Mouse (Mus musculus): Measurements from ENCODE around the gene Ints6l. TPM values are rescaled to one million over a fixed set of nuclear protein-coding genes. Genes with fewer than 3 reads are reported as not detected.

The Ints6l gene
- total and polyA plus RNA-seq, 3 experiments = 9.8 to 124 (median 56.1) TPM

DNA sequence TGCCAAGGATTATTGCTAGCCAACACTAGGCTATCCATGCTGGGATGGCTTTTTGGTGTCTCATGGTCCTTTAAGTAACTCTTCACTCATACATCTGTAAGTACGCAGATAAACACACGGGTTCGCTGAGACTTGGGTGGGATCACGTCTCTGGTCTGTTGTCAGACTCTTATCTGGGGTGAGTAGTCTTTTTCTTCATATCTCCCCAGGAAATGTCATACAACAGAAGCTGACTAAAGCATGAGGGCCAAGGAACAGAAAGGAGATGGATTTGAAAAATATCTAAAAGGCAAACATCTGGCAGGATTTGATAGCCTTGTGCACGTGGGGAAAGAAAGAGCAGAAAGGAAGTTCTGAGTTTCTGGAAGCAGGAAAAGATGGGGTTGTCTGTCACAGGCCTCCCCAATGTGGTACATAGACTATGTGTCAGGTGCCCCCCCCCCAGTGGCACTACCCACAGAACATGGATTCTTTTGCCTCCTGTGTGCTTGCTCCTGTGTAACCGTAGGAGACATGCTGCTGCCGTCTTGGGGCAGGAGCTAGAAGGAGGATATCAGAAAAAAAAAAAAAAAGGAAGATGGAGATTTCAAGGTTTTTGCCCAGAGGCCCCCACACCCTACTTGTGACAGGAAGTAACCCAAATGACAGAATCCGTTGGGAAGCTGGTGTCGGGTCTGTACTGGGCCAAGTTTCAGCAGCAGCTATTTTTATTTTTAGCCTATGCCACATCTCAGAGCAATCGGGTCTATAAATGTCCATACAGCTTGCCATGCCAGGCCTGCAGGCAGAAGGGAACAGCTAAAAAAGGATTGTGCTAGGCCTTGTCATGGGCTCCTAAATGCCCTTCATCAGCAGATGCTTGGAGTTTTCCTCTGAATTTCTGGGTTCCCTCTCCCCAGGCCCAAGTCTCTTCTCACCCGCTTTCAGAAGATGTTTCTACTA, 7.9 kb upstream of the Ints6l start:
- H3K79me2 ChIP-seq (ENCODE audit: control insufficient read depth, insufficient read depth, low read length, poor library complexity) = no peaks in the 10 kb centered on the region
- H3K4me3 ChIP-seq (ENCODE audit: control insufficient read depth in 1 of 2, insufficient read depth in 1 of 2, low read depth in 2 of 2, low read length in 2 of 2) = peak overlapping the region; percentile 25 to 33; a peak in 3 of 4 replicates
- peak; percentile 88 for DNase-seq (ENCODE audit: low read depth, low spot score)
- H3K4me1 ChIP-seq (ENCODE audit: control insufficient read depth in 1 of 2, insufficient read depth in 2 of 2, low read length in 2 of 2) = peaks cover 9 to 34% of the 10 kb centered on the region in 2 experiments
- peak overlapping the region; percentile 37 for H3K9ac ChIP-seq (ENCODE audit: control insufficient read depth, low read depth, low read length, poor library complexity, severe bottlenecking)
- H3K27me3 ChIP-seq (ENCODE audit: control insufficient read depth in 1 of 2, insufficient read depth in 2 of 2, low read length in 2 of 2) = no peaks in the 10 kb centered on the region
- H3K27ac ChIP-seq (ENCODE audit: control insufficient read depth, low read depth, low read length) = peak overlapping the region; percentile 86
- no peaks in the 10 kb centered on the region for H3K9me3 ChIP-seq (replicated peaks; ENCODE audit: insufficient read depth, low read length)
- H3K36me3 ChIP-seq (ENCODE audit: control insufficient read depth in 1 of 2, insufficient read depth in 2 of 2, low read length in 2 of 2) = peaks cover 0 to 24% of the 10 kb centered on the region in 2 experiments; a peak in 2 of 4 replicates
- TF ChIP-seq ZMIZ1 (IDR thresholded peaks at IDR 0.05; ENCODE audit: low read depth, low read length) = no peak
- peak; percentile 87 for TF ChIP-seq SIN3A (IDR thresholded peaks at IDR 0.05; ENCODE audit: low read length)
- peak; percentile 86 to 93 for TF ChIP-seq EP300 (IDR thresholded peaks at IDR 0.05; ENCODE audit: low read depth in 1 of 2, low read length in 2 of 2)
- TF ChIP-seq MYB (IDR thresholded peaks at IDR 0.05; ENCODE audit: low read depth, low read length) = peak; percentile 11; the same call in 1 of the 2 replicates
- TF ChIP-seq POLR2AphosphoS2 (IDR thresholded peaks at IDR 0.05; ENCODE audit: low read length) = no peak
- no peak for TF ChIP-seq KAT2A (conservative IDR thresholded peaks at IDR 0.05; ENCODE audit: low read depth, low read length)
- TF ChIP-seq TAL1 (IDR thresholded peaks at IDR 0.05; ENCODE audit: low read length) = peak; percentile 89
- TF ChIP-seq E2F4 (IDR thresholded peaks at IDR 0.05; ENCODE audit: borderline replicate concordance, low read depth, low read length) = no peak
- TF ChIP-seq ZNF384 (IDR thresholded peaks at IDR 0.05; ENCODE audit: low read depth, low read length) = peak; percentile 73
- TF ChIP-seq MYC (IDR thresholded peaks at IDR 0.05; ENCODE audit: low read depth, low read length) = peak; percentile 94
- no peak for TF ChIP-seq GABPA (IDR thresholded peaks at IDR 0.05; ENCODE audit: low read depth, low read length)
- TF ChIP-seq RAD21 (IDR thresholded peaks at IDR 0.05; ENCODE audit: low read depth, low read length) = no peak
- TF ChIP-seq MEF2A (IDR thresholded peaks at IDR 0.05; ENCODE audit: extremely low read depth, insufficient replicate concordance, low read depth, low read length, poor library complexity, severe bottlenecking) = no peak
- peak; percentile 95 for TF ChIP-seq ETS1 (IDR thresholded peaks at IDR 0.05; ENCODE audit: low read depth, low read length)
- TF ChIP-seq CHD2 (IDR thresholded peaks at IDR 0.05; ENCODE audit: low read length) = no peak
- no peak for TF ChIP-seq CTCF (IDR thresholded peaks at IDR 0.05 in 2 of 3, conservative IDR thresholded peaks at IDR 0.05 in 1 of 3; ENCODE audit: control insufficient read depth in 1 of 3, insufficient read depth in 1 of 3, low read depth in 2 of 3, low read length in 3 of 3, poor library complexity in 1 of 3, severe bottlenecking in 1 of 3)
- TF ChIP-seq JUND (IDR thresholded peaks at IDR 0.05; ENCODE audit: low read depth, low read length) = no peak
- TF ChIP-seq NELFE (IDR thresholded peaks at IDR 0.05; ENCODE audit: low read depth, low read length) = no peak
- TF ChIP-seq USF1 (IDR thresholded peaks at IDR 0.05; ENCODE audit: low read depth, low read length) = peak; percentile 45; the same call in 1 of the 2 replicates
- TF ChIP-seq BHLHE40 (IDR thresholded peaks at IDR 0.05; ENCODE audit: borderline replicate concordance, low read depth, low read length) = peak; percentile 98
- no peak for TF ChIP-seq MAFK (IDR thresholded peaks at IDR 0.05; ENCODE audit: borderline replicate concordance, low read depth, low read length)
- TF ChIP-seq NRF1 (IDR thresholded peaks at IDR 0.05; ENCODE audit: insufficient read depth, low read depth, low read length, poor library complexity, severe bottlenecking) = no peak
- peak; percentile 97 for TF ChIP-seq GATA1 (IDR thresholded peaks at IDR 0.05; ENCODE audit: low read depth, low read length)
- no peak for TF ChIP-seq POLR2A (IDR thresholded peaks at IDR 0.05; ENCODE audit: control insufficient read depth in 1 of 2, insufficient read depth in 1 of 2, low read depth in 1 of 2, low read length in 2 of 2, poor library complexity in 1 of 2)
- TF ChIP-seq TBP (IDR thresholded peaks at IDR 0.05; ENCODE audit: low read depth, low read length) = peak; percentile 29; the same call in 1 of the 2 replicates
- no peak for TF ChIP-seq ELF1 (IDR thresholded peaks at IDR 0.05; ENCODE audit: low read depth, low read length)
- no peak for TF ChIP-seq ZC3H11A (IDR thresholded peaks at IDR 0.05; ENCODE audit: low read depth, low read length)
- peak; percentile 88 for TF ChIP-seq RCOR1 (IDR thresholded peaks at IDR 0.05; ENCODE audit: low read depth, low read length)
- TF ChIP-seq SMC3 (IDR thresholded peaks at IDR 0.05; ENCODE audit: low read depth, low read length) = no peak
- no peak for TF ChIP-seq UBTF (IDR thresholded peaks at IDR 0.05; ENCODE audit: borderline replicate concordance, insufficient read depth, low read depth, low read length)
- TF ChIP-seq USF2 (IDR thresholded peaks at IDR 0.05; ENCODE audit: borderline replicate concordance in 1 of 2, insufficient read depth in 1 of 2, low read depth in 1 of 2, low read length in 2 of 2) = no peak
- TF ChIP-seq MAX (IDR thresholded peaks at IDR 0.05; ENCODE audit: low read length) = peak; percentile 74
- TF ChIP-seq TCF12 (IDR thresholded peaks at IDR 0.05; ENCODE audit: low read depth, low read length) = peak; percentile 93
- no peak for TF ChIP-seq CHD1 (IDR thresholded peaks at IDR 0.05; ENCODE audit: low read depth, low read length)
- no peak for TF ChIP-seq POLR2AphosphoS5 (IDR thresholded peaks at IDR 0.05; ENCODE audit: borderline replicate concordance, low read depth, low read length)
